Mouse (Mus musculus) frontal cortex, postnatal 25 days (tissue): ENCODE measurements around the gene Tsnax.

Experiments used
- DNase-seq, 2 experiments: peaks; one replicate each; pipeline ENCODE4 v3.0.0; 2022; ENCODE audit warnings: low spot score in 2 of 2

Tsnax gene

DNA sequence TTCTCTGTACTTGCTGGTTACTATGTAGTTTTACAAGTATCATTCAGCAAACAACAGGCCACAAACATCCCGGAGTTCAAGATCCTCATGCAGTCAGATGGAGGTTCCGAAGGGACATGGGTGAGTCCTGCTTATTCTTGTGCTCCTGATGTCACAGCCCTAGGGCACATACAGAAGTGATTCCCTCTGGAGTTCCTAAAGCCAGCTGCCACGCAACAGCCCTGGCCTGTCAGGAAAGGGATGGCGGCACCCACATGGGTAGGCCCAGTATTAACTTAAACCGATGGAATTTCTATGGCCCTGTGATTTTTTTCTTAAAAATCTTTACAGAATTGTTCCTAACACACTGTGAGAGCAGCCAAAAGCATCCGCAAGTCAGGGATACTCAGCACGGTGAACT, 30.6 kb downstream of the Tsnax start:
- DNase-seq, result no peak

DNA sequence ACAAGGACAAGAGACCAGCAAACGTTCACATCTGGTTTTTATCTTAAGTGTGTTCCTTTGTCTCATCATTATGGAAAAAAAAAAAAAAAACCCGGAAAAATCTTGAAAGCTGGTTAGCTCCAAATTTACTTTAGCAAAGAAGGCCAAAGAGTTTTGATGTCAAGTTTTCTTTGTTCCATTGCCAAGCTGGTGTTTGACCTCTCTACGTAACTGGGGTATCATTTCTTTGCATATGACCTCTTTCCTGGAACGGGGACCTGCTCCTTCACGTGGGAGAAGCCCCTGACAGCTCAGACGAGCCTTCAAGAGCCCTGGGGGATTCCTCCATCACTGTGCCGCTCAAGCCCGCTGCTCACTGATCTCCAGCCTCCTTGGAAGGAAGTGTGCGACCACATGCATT, 31.1 kb downstream of the Tsnax start:
- DNase-seq, result no peak

DNA sequence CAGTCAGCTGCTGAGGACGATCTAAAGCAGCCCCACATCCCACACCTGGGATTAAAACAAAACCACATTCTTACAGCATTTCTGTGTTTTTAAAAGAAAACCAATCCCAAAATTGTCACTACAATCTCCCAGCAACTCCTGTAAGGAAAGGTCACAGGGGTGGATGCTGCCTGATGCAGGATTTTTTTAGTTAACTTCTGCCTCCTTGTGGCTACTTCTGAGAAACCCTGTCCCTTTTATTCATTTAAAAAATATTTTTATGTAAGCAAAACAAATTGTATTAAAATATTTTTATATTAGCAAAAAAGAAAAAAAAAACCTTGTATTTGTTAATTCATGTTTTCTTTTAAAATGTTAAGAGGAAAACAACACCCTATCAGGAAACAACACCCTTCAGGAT, 33.0 kb downstream of the Tsnax start:
- no peak for DNase-seq

DNA sequence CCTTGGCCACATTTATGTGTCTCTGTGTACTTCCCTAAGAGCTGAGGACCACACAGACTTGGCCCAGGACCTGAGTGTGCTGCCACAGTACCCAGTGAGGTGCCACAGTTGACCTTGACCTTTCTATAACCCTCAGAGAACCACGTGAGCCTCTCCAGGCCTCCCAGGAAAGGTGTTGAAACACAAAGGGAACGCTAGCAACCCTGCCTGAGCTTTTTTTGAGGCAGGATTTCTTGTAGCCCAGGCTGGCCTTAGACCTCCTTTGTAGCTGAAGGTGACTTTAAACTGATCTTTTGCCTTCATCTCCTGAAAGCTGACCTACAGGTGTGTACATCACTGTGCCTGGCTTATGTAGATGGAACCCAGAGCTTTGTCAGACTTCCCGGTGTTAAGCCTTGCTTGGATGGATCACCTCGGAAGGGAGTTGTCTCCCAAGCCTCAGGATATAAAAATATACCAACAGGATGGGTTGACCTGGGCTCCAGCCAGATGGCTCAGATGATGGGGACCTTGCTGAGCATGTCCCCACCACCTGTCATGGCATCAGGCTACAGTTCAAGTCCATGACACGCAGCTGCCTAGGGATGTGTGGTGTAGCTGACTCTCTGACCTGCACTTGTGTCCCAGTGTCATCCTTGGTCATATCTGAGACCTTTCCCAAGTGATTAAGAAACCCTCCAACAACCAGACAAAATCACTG, 36.4 kb downstream of the Tsnax start:
- DNase-seq, result no peak

DNA sequence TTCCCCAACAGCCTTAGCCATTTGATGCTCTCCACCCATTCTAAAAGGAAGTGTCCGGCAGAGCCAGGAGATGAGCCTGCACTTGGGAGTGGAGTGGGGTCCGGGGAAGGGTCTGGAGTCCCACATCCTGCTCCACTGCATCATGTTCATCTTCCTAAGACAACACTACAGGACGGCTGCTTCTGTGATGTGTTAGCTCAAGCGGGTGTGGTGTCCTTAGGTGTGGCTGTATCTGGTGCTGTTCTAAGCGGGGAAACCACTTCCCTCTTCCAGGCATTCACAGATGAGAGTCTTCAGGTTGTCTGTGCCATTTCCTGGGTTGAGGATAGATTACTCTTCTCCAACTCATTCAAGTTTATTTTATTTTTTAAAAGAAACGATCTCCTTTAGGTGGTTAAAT, 37.0 kb downstream of the Tsnax start:
- DNase-seq, result no peak

DNA sequence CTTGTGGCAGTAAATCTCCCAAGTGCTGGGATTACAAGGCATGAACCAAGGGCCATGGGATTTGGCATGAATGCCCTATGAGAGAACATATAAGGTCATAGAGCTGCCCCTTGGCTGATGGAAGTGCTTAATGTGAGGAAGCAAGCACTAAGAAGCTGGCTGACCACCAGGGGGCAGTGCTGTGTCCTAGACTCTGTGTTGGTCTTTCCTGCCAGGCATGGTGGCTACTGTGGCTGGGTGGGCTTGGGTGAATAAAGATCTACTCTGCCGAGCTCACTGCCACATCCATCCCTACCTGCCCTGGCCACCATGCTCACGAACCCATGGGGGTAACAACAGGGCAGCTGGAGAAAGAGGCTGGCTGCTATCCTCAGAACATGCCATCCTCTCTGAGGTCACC, 39.2 kb downstream of the Tsnax start:
- peak; percentile 39 to 55 for DNase-seq

DNA sequence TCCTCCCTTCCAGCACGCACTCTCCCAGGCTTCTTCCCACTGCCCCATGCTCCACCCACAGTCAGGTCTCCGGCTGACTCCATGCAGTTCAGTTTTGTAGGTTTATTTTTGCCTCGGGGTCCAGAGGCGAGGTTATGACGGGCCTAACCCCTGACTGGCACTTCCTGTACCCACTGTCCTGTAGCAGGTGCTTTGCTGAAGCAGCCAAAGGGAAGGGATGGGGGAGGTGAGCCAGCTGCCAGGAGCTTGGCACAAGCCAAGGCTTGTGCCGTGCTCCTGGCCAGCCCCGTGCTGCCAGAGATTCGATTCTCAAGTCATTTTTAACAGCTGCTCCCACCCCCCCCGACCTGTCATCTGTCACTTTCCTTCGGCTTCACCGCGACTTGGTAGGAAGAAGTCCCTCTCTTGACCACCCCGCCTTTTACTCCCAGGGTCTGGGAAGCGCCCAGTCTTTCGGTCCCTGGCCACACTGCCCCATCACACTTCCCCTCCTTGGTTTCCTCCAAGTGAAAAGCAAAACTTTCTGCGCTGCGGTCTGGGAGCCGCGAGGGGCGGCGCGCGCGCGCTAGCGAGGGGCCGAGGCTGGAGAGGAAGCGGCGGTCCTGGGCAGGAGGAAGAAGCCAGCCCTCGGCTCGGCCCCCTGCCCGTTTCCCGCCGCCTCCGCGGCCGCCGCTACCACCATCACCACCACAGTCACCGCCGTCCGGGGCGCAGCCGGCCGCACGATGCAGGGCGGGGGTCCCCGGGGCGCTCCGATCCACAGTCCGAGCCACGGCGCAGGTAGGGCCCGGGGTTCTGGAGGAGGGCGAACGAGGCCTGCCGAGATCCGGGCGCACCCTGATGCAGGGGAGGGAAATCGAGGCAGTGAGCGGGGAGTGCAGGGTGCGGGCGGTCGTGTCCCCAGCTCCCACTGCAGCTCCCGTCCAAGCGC, 41.0 kb downstream of the Tsnax start, which contains the start of gene Disc1:
TSS of gene Disc1 (plus strand) at position 691 of the 931 bp plus-strand sequence.
- DNase-seq, result no peak

DNA sequence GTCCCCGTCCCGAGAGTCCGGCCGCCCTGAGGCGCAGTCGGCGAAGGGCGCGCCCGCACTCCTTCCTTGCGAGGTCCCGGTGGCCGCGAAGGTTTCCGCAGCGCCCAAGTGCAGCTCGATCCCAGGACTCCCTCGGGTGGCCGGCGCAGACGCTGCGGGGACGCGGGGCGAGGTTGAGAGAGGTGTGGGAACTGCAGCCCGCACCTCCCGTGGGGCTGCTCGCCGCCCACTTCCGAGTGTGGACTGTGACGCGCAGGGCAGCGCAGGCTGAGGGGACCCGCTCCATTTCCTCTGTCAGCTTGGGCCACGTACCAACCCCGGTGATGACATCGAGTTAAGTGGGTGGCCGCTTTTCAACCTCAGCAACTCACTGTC, 41.6 kb downstream of the Tsnax start:
- DNase-seq, result no peak

DNA sequence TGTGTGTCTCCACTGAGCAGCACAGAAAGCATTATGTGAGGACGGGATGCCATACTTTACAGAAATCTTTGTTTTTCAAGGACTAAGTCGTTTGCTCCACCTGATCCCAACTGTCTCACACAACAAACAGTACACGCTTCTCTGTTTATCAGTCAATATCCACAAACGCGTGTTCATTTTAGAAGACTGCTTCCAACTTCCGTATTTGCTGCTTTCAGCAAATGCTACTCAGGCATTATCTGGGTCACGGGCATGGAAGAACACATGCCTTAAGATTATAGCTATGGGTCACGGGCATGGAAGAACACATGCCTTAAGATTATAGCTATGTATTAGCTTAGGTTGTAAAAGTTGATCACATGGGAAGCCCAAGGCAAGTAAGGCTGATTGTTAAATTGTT, 48.1 kb downstream of the Tsnax start:
- no peak for DNase-seq

DNA sequence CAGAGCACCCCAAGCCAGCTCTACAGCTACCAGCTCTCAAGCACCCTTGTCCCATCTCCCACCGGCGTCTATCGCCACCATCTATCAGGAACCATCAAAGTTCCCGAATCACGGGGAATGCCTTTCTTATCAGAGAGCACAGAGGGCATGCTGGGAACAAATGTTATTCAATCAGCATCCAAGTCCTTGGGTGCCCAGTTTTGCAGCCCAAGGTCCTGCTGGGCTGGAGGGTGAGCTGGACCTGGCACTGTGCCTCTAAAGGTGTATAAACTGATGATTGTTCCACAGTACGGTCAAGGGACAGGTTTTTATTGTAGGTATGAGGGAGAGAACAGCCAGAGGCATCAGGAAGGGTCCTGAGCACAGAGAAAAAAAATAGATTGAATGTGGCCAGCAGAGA, 52.8 kb downstream of the Tsnax start:
- no peak for DNase-seq

DNA sequence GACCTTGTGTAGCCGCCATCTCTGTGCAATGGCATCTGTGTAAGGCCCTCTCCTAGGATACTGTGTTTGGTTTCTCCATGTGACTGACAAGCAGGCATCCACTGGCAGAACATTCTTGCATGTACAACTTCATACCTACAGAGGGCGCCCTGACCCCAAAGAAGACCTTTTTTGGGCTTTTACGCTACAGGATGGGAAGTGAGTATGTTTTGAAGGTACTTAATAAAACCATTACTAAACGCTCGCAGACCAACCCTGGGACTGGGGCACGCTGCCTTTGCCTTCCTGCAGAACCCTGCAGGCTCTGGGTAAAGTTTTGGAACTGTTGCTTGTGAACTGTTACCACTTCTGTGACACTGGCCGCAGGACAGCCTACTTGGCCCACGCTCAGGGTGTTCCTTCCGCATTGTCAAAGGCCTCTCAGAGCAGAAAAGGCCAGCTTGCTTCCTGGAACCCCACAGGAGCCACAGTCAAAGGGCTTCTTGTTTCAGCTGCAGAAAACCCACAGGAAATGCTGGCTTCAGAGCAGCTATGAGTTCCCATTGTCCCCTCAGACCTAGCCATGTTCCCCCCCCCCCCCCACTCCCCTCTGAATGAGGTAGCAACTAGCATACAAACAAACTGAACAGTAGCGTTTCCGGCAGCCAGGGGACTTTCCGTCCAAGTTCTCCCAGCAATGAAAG, 54.3 kb downstream of the Tsnax start:
- peak; percentile 45 to 50 for DNase-seq

DNA sequence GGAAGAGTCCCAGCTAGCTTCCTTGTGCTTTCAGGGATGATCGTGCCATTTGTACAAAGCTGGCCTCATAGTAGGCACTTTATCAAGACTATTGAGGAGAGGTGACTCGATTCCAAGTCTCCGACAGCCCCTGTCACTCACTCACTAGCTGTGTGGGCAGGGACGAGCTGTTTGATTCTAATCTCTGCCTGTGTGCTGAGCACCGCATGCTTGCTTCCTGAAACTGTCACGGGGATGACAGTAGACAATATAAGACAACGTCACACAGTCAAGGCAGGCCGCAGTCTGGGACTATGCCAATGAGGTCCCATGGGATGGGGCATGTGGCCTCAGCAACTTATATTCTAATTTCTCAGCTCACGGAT, 54.8 kb downstream of the Tsnax start:
- DNase-seq, result peak in 1 of 2 experiments; percentile 14

DNA sequence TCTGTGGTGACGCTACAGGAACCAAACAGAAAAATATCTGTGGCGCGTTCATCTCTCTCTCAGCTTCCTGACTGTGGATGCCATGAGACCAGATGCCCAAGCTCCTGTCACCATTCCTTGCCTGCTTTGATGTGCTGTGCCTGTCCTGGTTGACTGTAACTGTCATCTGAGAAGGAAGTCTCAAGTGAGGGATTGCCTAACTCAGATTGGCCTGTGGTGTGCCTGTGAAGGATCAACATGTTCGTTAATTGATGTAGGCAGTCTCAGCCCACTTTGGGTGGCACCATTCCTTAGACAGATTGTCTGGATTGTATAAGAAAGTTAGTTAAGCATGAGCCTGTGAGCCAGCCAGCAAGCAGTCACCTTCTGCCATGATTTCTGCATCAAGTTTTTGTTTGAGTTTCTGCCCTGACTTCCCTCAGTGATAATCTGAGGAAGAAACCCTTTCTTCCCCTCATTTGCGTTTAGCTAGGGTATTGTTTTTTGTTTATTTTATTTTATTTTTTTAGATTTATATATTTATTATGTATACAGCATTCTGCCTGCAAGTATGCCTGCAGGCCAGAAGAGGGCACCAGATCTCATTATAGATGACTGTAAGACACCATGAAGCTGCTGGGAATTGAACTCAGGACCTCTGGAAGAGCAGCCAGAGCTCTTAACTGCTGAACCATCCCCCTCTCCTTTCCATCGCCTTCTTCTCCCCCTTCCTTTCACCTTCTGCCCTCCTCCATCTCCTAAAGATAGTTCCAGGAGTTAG, 55.5 kb downstream of the Tsnax start:
- DNase-seq, result no peak

DNA sequence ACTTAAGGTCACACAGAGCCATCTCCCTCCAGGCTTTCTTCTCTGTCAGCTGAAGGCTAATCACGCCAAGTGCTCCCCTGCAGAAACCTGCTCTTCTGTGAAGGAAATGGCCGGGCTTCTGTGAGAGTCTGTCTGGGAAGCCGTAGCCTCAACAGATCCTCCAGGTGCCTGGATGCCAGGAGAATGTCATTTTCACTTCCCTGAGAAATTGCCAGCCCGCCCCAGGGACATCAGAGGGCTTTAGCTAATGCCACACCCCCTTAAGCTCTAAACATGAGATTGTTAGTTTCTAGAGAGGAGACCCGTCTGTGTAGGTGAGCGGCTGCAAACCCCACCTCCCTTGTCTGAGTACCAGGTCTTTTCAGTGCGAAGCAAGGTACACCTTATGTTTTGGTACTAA, 56.5 kb downstream of the Tsnax start:
- no peak for DNase-seq

DNA sequence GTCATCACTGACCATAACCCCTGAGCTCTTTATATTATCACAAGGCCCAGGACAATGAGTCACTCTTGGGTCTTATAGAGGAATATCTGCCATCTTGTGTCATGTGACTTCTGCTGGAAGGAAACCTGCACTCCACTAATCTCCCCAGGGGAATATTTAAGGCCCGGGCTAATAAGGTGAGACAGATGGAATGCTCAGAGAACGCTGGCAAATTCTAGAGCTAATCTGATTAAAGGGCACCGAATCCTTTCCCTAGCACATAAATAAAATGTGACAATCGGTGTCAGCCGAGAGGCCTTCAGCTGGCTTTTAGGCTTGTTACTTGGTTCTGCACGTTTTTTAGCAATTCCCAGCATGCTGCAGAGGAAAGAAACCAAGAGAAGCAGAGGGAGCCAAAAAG, 56.9 kb downstream of the Tsnax start:
- DNase-seq, result no peak

DNA sequence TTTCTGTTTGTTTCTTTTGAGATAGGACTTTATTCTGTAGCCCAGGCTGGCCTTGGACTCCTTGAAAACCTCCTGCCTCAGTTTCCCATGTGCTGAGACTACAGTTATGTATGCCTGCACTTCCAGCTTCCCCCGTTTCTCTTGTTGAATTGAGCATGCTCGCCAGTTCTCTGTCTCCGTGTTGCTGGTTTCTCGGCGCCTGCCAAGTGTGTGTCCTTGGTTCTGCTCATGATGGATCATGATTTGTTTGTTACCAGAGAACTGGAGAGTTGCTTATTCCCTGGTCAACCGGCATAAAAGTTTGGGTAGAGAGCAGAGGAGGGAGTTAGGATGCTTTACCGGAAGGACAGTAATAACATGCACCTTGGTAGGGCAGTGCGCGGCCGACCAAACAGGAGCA, 61.3 kb downstream of the Tsnax start:
- DNase-seq, result no peak

DNA sequence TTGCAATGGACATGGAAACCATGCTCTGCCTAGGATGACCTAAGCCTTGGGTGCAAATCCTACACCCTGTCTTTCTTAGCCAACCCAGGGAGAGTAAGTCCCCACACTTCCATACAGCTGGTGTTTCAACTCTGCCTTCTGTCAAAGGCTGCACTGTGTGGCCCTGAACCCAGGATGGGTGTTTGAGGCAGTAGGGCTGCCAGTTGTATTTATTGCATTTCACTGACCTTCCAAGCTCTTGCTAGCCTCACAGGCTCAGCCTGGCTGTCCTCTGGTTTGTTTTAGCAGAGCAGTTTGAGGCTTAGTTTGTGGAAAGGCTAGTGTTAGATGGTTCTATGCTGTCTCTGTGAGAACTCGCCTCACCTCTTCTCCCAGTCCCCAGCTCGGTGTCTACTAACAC, 61.8 kb downstream of the Tsnax start:
- no peak for DNase-seq

DNA sequence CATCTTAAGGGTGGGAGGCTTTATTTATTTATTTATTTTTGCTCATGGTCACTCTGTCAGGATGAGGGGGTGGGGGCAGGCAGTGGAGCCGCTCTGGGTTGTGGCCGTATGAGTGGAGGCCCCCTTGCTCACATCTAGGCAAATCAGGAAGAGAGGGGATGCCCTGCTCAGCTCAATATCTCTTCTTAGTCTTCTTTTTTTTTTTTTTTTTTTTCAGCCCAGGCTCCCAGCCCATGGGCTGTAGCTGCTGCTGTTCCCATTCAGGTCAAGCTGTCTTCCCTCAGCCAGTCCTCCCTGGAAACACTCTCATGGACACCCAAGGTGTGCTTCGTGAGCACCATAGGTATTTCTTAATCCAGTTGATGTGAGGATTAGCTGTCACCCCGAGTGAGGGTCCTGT, 62.6 kb downstream of the Tsnax start:
- no peak for DNase-seq

DNA sequence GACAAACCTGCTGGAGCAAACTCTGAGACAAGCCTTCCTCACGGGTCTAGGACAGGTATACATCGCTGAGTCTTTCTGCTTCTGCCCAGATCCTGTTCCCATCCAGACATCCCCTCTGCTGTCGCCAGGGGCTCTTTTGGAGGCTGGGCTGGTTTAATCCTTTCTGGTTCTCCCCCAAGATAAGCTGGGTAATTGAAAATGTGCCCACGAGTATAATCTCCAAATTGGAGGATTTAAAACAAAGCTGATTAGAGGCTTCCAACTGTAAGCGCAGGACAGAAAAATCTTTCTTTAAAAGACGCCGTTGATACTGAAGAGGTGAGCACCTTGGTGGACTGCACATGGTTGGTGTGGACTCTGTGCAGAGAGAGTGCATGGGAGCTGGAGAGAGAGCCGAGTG, 64.5 kb downstream of the Tsnax start:
- no peak for DNase-seq

DNA sequence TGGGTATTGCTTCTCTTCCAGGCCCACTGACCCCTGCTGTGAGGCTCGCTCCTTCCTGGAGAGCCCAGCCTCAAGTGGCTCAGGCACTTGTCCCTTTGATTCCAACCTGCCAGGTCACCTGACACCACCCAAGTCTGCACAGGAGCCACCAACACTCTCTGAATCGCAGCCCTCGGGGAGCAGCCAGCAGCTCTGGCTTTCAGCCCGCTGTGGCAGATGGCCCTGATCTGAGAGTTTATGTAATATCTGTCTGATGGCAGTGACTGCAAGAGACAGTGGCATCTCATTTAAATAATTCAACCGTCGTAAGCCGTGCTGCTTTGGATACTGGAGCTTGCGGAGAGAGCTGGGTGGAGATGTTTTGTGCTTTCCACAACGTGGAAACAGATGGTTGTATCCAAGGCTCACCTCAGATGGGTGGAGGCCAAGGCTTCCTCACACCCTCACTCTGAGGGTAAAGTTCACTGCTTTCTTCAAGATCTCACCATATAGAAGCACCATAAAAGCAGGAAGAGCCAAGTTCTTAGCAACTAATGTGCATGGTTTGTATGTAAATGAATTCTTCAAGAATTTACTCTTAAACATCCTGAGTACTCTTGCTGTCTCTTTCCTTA, 66.1 kb downstream of the Tsnax start:
- peak; percentile 52 to 59 for DNase-seq
